Mouse (Mus musculus): ENCODE data around the gene Hip1.

The Hip1 gene

DNA sequence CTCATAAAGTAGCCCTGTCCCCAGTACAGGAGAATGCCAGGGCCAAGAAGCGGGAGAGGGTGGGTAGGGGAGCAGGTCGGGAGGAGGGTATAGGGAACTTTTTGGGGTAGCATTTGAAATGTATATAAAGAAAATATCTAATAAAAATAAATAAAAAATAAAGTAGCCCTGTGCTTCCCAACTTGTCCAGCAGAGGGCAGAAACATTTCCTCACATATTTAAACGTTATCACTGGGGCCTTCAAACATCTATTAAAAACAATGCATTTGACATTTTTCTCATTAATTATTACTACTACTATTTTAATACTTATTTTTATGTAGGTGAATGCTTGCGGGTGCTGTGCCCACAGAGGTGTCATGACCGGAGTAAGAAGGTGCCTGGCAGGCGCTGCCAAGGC lies 177.1 kb downstream of the Hip1 start:
- DNase-seq (ENCODE audit: low spot score): no peak

DNA sequence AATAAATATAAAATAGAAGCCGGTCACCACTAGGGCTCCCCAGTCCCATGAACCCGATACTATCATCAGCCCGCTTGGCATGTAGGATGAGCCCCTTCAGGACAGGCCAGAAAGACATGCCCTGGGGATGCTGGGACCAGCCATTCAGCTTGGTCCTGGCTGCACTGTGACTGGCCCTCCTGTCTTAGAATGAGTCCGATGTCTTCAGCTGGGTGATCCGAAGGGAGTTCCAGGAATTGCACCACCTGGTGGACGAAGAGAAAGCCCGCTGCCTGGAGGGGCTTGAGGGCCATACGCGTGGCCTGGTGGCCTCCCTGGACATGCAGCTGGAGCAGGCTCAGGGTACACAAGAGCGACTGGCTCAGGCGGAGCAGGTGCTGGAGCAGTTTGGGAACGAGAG lies 181.4 kb downstream of the Hip1 start:
- no peak for DNase-seq (ENCODE audit: low spot score)

DNA sequence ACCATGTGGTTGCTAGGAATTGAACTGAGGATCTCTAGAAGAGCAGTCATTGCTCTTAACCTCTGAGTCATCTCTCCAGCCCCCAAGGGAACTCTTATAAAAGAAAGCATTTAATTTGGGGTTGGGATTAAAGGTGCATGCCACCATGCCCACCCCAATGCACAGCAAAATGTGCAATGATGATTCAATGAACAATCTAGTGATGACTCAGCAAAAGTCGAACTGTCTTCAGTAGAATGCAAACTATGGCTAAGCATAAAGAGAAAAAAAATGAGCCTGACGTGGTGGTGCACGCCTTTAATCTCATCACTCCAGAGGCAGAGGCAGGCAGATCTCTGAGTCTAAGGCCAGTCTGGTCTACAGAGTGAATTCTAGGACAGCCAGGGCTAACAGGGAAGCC lies 182.3 kb downstream of the Hip1 start:
- no peak for DNase-seq (ENCODE audit: low spot score)

DNA sequence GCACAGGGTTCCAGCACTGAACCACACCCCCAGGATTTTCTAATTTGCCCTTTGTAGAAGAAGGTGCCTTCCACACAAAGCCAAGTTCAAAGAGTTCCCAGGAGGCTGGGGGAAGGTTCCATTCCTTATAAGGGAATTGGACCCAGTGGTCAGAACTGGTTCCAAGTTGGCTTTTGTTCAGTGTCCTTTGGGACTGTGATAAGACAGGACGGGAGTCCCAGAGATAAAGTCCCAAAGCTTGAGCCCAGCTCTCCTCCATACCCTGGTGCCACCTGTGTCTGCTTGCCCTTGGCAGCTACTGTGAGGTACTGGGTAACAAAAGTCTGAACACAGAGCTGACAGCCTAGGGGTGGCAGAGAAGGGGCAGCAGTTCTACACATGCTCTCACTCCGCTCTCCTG lies 185.1 kb downstream of the Hip1 start:
- DNase-seq (ENCODE audit: low spot score): no peak

DNA sequence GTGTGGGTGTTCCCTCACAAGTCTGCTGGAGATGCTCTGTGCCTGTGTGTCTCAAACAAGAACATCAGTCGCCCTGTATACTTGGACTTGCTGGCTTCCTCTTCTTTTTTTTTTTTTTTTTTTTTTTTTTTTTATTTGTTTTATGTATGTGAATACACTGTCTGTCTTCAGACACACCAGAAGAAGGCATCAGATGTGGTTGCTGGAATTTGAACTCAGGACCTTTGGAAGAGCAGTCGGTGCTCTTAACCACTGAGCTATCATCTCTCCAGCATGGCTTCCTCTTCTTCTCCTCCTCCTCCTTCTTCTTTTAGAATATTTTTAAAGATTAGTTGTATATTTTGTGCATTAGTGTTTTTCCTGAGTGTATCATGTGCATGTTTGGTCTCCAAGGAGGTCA lies 187.4 kb downstream of the Hip1 start:
- DNase-seq (ENCODE audit: low spot score): no peak

Data from yolk sac, embryonic 10.5 days (tissue).